Mouse (Mus musculus): Measurements from ENCODE around the gene Fcrl6.

DNA sequence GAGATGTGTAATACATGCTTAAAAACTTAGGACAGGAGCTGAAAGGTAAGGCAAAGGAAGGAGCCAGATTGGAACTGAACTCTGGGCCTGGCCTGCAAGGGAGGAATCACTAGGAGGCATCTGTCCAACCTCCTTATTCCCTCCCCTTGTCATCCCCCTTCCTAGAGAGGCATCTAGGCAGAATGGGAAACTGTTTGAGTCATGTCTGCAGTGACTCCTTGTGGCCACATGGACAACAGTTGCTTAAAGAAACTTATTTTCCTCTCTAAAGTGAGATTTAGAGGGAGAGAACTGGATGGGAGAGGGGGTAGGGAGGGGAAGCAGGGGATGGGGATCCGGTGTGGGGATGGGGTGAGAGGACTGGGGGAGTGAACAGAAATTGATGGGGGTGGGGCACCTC lies 10.4 kb upstream of the Fcrl6 start:
- TF ChIP-seq CTCF (IDR thresholded peaks at IDR 0.05; ENCODE audit: borderline replicate concordance, insufficient read depth, low read depth, low read length): no peak
- TF ChIP-seq POLR2A (IDR thresholded peaks at IDR 0.05; ENCODE audit: borderline replicate concordance, insufficient read depth, low read length): no peak

Measured in cerebellum, adult 2 months (tissue).